Mouse (Mus musculus) hindbrain, embryonic 15.5 days (tissue): ENCODE results near the gene Eif6. TPM values are rescaled to one million over a fixed set of nuclear protein-coding genes. Genes with fewer than 3 reads are reported as not detected.

Source experiments
- ATAC-seq: fragments of 200-750 bp; cut with Nextera tagmentation; 2 replicates; pipeline ENCODE4 v1.8.0; 2017; ENCODE audit warnings: low read depth, moderate number of reproducible peaks, moderate TSS enrichment; ENCODE audit not compliant: low FRiP score
- H3K27ac ChIP-seq: fragments of 300-500 bp; sonication (generic); replicated peaks from 2 replicates; pipeline ENCODE4 v1.5.1; 2015; ENCODE audit warnings: mild to moderate bottlenecking, inconsistent platforms
- H3K27me3 ChIP-seq: fragments of 300-500 bp; sonication (generic); 2 replicates; pipeline ENCODE4 v1.6.1; 2015; ENCODE audit warnings: control low read depth, inconsistent platforms
- H3K36me3 ChIP-seq: fragments of 300-500 bp; sonication (generic); 2 replicates; pipeline ENCODE4 v1.6.1; 2015; ENCODE audit warnings: control low read depth, inconsistent platforms
- H3K4me1 ChIP-seq: fragments of 300-500 bp; sonication (generic); replicated peaks from 2 replicates; pipeline ENCODE4 v1.6.1; 2015; ENCODE audit warnings: control low read depth, inconsistent platforms
- H3K4me2 ChIP-seq: fragments of 300-500 bp; sonication (generic); 2 replicates; pipeline ENCODE4 v1.6.1; 2015; ENCODE audit warnings: moderate library complexity, mild to moderate bottlenecking, inconsistent platforms
- H3K4me3 ChIP-seq: fragments of 300-500 bp; sonication (generic); 2 replicates; pipeline ENCODE4 v1.5.1; 2015; ENCODE audit warnings: mild to moderate bottlenecking, inconsistent platforms
- H3K9ac ChIP-seq: fragments of 300-500 bp; sonication (generic); 2 replicates; pipeline ENCODE4 v1.6.1; 2015; ENCODE audit warnings: inconsistent platforms
- H3K9me3 ChIP-seq: fragments of 300-500 bp; sonication (generic); 2 replicates; pipeline ENCODE4 v1.6.1; 2016; ENCODE audit warnings: control low read depth, inconsistent platforms
- WGBS: fragments of 180-500 bp; shearing (Covaris S2); methylation state at CpG from one replicate; pipeline ENCODE4 v1.1.7; 2015; 5-methylcytosine and 5-hydroxymethylcytosine counted together
- polyA plus RNA-seq: library from polyadenylated mRNA; unstranded; fragments of >200 nt; fragmentation: Nextera tagmentation; extraction: Ambion mirVana; gene quantifications from 2 replicates; pipeline ENCODE4 v1.2.1, GENCODE M21; 2015

The Eif6 gene
- polyA plus RNA-seq, 1 experiment from 2014 or later, result 148 TPM

DNA sequence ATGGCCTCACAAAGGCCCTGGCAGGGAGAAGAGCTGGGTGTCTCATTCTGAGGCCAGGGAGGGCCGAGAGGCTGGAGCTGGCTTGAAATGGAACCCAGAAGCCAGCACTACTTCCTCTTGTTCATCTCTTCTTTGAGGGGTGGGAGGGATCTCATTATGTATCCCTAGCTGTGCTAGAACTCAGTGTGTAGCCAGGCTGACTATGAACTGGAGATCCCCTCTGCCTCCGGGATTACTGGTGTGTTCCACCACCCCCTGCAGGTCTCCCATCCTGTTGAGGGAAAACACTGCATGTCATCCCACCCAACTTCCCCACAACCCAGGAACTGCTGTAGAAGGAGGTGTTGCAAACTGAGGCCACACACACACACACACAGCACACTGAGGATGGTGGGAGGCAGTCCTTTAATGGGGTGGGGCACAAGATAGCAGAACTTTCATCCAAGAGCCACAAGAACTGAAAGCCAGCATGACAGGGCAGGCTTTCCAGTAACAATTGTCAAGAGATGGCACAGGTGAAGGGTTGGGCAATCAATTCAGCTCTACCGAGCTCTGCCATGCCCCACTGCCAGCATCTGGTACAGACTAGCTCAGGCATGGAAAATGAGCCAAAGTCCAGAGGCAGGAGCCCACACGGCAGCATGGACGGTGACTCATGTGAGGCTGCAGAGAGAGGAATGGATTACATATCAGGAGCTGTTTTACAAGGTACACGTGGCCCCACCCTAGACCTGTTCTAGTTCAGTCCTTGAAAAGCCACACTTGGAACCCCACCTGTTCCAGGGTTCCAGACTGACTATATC, 7.1 kb downstream of the Eif6 start:
- Histone ChIP-seq H3K4me3 (peak overlapping the region; percentile 58), H3K4me2 (peak overlapping the region; percentile 83), H3K9me3 (no peaks in the 10 kb centered on the region), H3K9ac (peak overlapping the region; percentile 77; the same call in 1 of the 2 replicates), H3K27me3 (no peaks in the 10 kb centered on the region), H3K36me3 (peaks cover 40% of the 10 kb centered on the region), H3K27ac (peak overlapping the region; percentile 80), H3K4me1 (peaks cover 26% of the 10 kb centered on the region)
- WGBS, result 55% methylated on average over 6 of the region's 6 CpGs
- ATAC-seq, result 0 out of 2 replicates have a peak, but pooled peaks have one; percentile 0

DNA sequence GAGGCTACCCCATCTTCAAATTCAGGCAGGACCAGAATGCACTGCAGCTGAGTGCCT, 7.5 kb downstream of the Eif6 start, which contains the start of gene BC029722:
Gene BC029722 (minus strand): TSS at position 35 of the 57 bp plus-strand sequence.
- H3K27ac ChIP-seq, result peak within 1 kb of the TSS; percentile 80
- peaks cover 26% of the 10 kb centered on the region for H3K4me1 ChIP-seq
- H3K36me3 ChIP-seq, result peaks cover 44% of the 10 kb centered on the region
- peak within 1 kb of the TSS; percentile 58 for H3K4me3 ChIP-seq
- no peak for ATAC-seq
- H3K9me3 ChIP-seq, result no peaks in the 10 kb centered on the region
- no peaks in the 10 kb centered on the region for H3K27me3 ChIP-seq
- H3K4me2 ChIP-seq, result peak within 1 kb of the TSS; percentile 83
- H3K9ac ChIP-seq, result peak within 1 kb of the TSS; percentile 77

DNA sequence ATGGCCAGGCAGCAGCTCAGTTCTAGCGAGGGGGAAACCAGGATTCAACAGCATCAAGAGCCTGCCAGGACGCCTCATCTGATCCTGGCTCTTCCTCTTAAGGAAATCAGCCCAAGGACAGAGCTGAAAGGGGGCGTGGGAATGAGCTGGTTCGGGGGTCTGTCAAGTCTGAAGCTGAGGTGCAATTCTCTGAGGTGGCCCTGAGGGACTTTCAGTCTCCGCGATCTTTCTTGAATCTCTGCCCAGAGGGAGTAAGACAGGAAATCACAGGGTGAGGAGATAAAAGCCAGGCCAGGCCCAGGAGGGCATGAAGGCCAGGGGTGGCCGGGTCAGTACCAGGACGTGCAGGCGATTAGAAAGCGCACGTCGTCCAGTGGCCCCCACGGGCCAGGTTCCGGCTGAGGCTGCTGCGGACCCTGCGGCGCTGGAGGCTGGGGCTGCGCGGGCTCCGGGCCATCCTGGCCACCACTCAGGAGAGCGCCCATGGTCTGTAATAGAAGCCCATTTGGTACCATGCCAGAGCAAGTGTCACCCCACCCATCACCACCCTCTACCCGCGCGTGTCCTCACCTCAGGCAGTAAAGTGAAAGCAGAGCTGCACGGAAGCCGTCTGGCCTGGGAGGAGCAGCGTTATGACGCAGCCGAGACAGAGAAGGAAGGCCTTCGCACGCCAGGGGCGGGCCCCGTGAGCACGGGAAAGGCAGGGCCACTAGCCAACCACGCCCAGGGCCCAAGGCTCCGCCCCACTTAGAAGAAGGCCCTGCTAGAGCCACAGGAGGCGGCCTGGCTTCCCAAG, 7.9 kb downstream of the Eif6 start:
- H3K27ac ChIP-seq, result peak overlapping the region; percentile 80
- peak; percentile 92 for ATAC-seq
- peaks cover 26% of the 10 kb centered on the region for H3K4me1 ChIP-seq
- H3K4me2 ChIP-seq, result peak overlapping the region; percentile 83
- H3K36me3 ChIP-seq, result peaks cover 47% of the 10 kb centered on the region
- H3K9me3 ChIP-seq, result no peaks in the 10 kb centered on the region
- H3K27me3 ChIP-seq, result no peaks in the 10 kb centered on the region
- H3K9ac ChIP-seq, result peak overlapping the region; percentile 77
- H3K4me3 ChIP-seq, result peak overlapping the region; percentile 58
- 1% methylated on average over 37 of the region's 37 CpGs for WGBS

DNA sequence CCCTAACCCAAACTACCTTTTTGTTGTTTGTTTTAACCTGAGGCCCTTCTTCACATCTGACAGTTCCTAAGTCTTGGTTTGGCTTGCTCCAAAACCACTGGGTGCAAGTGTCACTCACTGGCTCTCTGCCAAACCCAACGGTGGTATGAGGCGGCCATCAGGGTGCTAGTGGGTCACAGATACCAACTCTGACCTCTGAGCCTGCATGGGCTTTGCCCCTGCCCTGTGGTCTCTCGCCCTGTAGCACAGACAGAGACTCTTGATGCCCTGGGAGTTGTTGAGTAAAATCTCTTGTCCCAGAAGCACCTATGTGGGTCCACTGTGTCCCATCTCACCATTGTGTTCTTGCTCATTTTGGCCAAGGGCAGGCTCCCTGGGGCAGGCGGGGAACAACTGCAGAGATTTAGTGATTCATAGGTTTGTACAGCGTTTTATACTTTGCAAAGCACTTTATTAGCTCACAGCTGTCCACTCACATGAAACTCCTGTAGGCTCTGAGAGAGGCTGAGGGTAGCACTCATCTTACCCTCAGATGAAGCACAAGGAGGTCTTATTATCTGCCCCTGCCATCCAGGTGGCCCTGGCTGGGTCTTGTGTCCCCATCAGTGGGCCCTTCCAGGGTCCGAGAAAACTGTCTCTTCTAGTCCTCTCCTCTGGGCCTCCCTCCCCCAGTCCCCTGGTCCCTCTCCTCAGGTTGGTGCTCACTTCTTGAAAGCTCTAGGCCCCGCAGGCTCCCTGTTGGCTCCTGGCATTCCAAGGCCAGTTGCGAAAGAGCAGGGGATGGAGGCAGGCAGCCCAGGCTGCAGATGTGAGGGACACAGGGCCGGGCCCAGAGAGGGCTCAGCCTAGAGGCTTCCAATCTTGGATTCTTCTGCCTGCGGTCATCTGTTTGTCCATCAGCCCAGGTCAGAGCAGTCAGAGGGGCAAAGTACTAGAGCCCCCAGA, 9.2 kb downstream of the Eif6 start:
- Histone ChIP-seq H3K9ac (0 out of 2 replicates have a peak overlapping the region, but pooled peaks have one; percentile 77), H3K9me3 (no peaks in the 10 kb centered on the region), H3K27ac (peak overlapping the region; percentile 80), H3K4me1 (peaks cover 26% of the 10 kb centered on the region), H3K4me2 (peak overlapping the region; percentile 83), H3K4me3 (peak overlapping the region; percentile 58; the same call in 1 of the 2 replicates), H3K27me3 (no peaks in the 10 kb centered on the region), H3K36me3 (peaks cover 40% of the 10 kb centered on the region)
- WGBS, result 81% methylated on average over 10 of the region's 10 CpGs
- ATAC-seq, result no peak

DNA sequence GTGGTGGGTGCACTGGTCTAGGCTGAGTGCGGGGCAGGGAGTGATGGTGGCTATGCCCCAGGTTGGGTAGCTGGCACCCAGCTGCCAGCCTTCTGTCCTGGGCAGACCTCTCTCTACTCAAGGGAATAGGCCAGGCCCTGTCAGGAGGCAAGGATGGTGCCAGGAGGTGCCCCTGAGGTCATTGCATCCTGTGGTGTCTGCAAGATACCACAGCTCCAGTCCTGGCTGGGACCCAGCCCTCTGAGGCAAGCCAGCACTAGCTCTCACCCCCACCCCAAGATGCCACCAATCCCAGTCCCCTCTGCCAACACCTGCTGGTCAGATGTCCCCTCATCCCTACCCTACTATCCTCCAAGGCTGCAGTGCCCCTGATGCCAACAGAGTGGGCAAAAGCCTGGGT, 10.5 kb downstream of the Eif6 start:
- Histone ChIP-seq H3K36me3 (peaks cover 32% of the 10 kb centered on the region), H3K9me3 (no peaks in the 10 kb centered on the region), H3K4me2 (no peak overlapping the region), H3K9ac (no peak overlapping the region), H3K4me3 (no peak overlapping the region), H3K4me1 (peaks cover 26% of the 10 kb centered on the region), H3K27me3 (no peaks in the 10 kb centered on the region), H3K27ac (no peak overlapping the region)
- no peak for ATAC-seq
- WGBS, result 100% methylated on average over 1 of the region's 1 CpGs

DNA sequence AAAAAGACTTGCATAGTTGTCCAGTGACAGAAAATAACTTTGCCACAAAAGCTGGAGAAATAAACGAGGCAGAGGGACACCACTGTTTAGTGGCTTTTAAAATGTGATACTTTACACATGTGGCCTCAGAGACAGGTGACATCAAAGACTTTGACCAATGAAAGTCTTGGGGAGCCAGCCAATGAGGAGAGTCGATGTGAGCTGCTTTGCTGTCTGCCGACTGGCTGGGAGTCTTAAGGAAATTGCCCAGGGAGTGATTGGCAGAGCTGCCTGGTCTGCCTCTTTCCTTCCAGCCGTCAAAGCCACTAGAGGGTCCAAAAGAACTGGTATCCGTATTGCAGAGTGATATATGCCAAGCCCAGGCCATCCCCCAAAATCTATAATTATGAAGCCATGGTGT, 11.9 kb downstream of the Eif6 start:
- peaks cover 33% of the 10 kb centered on the region for H3K36me3 ChIP-seq
- no peak overlapping the region for H3K4me3 ChIP-seq
- 31% methylated on average over 5 of the region's 5 CpGs for WGBS
- H3K4me1 ChIP-seq, result peaks cover 25% of the 10 kb centered on the region
- no peaks in the 10 kb centered on the region for H3K27me3 ChIP-seq
- no peak overlapping the region for H3K4me2 ChIP-seq
- H3K9ac ChIP-seq, result no peak overlapping the region
- ATAC-seq, result no peak
- H3K9me3 ChIP-seq, result no peaks in the 10 kb centered on the region
- H3K27ac ChIP-seq, result no peak overlapping the region

DNA sequence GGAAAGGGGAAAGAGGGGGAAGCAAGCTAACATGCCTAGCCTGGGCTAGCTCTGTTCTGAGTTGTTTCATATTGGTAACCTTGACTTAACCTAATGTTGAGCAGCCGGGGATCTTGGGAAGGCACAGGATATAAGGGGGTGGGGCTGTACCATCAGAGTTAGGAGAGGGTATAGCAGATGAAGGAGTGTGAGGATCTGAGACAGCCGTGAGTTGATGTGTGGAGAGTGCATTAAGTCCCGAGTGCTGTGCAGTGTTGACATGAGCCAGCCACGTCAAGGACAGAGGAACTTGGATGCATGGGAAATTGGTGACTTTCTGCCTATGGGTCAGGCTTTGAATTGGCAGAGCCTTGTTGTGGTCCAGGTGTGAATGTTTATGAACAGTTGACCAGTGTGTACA, 14.1 kb downstream of the Eif6 start:
- Histone ChIP-seq H3K9me3 (no peaks in the 10 kb centered on the region), H3K27me3 (no peaks in the 10 kb centered on the region), H3K4me1 (peaks cover 4% of the 10 kb centered on the region), H3K4me2 (no peak overlapping the region), H3K27ac (no peak overlapping the region), H3K4me3 (no peak overlapping the region), H3K36me3 (peaks cover 44% of the 10 kb centered on the region), H3K9ac (no peak overlapping the region)
- ATAC-seq, result no peak
- 91% methylated on average over 4 of the region's 4 CpGs for WGBS

DNA sequence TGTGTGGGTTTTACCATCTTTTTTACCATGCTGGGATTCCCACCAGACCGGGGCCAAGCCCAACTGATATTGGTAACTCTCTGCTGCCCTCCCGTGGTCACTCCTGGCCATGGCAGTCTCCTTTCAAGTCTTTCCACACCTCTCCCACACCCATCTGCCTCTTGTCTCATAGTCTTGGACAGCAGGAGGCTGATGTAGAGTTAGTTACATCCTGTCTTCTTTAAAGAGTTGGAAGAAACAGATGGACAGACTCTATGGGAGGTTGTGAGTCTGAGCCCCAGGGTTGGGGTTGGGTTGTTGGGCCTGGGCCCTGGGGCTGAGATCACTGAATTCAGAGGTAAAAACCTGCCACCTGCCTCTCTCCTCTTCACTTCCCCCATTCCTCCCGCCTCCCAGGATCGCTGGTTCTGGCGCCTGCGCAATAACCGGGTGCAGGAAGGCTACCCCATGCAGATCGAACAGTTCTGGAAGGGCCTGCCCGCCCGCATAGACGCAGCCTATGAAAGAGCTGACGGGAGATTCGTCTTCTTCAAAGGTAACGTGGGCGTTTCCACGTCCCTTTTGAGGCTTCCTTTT, 14.8 kb downstream of the Eif6 start:
- H3K4me2 ChIP-seq, result no peak overlapping the region
- H3K27ac ChIP-seq, result no peak overlapping the region
- no peaks in the 10 kb centered on the region for H3K9me3 ChIP-seq
- 40% methylated on average over 16 of the region's 16 CpGs for WGBS
- no peak for ATAC-seq
- H3K4me3 ChIP-seq, result no peak overlapping the region
- peaks cover 44% of the 10 kb centered on the region for H3K36me3 ChIP-seq
- no peaks in the 10 kb centered on the region for H3K4me1 ChIP-seq
- no peak overlapping the region for H3K9ac ChIP-seq
- no peaks in the 10 kb centered on the region for H3K27me3 ChIP-seq

DNA sequence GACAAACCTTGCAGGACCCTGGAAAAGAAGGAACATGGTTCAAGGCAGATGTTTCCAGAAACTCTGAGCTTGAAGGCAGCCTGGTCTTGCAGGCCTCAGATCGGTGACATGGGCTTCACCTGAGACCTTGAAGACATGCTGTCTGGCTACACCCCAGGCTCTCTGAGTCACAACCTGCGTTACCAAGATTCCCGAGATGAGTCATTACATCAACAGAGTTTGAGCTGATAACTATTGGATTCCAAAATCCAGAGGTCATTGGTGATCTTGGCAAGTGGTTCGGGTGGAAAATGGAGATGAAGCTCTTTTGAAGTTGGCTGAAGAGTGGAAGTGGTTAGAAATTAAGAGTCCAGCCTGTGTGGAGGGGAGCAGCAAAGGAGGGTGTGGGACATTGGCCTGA, 17.1 kb downstream of the Eif6 start:
- 85% methylated on average over 4 of the region's 4 CpGs for WGBS
- H3K9ac ChIP-seq, result no peak overlapping the region
- no peak overlapping the region for H3K4me2 ChIP-seq
- H3K27me3 ChIP-seq, result no peaks in the 10 kb centered on the region
- 0 out of 2 replicates have a peak, but pooled peaks cover 3% of the 10 kb centered on the region for H3K4me1 ChIP-seq
- no peak for ATAC-seq
- peaks cover 31% of the 10 kb centered on the region for H3K36me3 ChIP-seq
- H3K4me3 ChIP-seq, result no peak overlapping the region
- no peak overlapping the region for H3K27ac ChIP-seq
- H3K9me3 ChIP-seq, result no peaks in the 10 kb centered on the region

DNA sequence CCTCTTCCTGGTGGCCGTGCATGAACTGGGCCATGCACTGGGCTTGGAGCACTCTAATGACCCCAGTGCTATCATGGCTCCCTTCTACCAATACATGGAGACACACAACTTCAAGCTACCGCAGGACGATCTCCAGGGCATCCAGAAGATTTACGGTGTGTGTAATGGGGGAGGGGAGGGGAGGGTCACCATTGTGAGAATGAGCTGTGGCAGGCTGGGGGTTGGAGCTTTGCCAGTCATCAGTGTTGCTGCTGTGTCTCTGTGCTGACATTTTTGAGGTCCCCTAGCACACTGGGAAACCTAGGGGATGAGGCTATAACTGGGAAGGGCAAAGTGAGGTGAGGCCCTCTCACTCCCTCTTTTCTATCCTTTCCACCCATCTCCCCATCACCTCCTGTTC, 19.3 kb downstream of the Eif6 start:
- no peak overlapping the region for H3K4me3 ChIP-seq
- H3K27ac ChIP-seq, result no peak overlapping the region
- H3K36me3 ChIP-seq, result peaks cover 28% of the 10 kb centered on the region
- H3K9ac ChIP-seq, result no peak overlapping the region
- no peaks in the 10 kb centered on the region for H3K9me3 ChIP-seq
- WGBS, result 76% methylated on average over 4 of the region's 4 CpGs
- no peak overlapping the region for H3K4me2 ChIP-seq
- H3K4me1 ChIP-seq, result 0 out of 2 replicates have a peak, but pooled peaks cover 3% of the 10 kb centered on the region
- H3K27me3 ChIP-seq, result no peaks in the 10 kb centered on the region
- ATAC-seq, result no peak

DNA sequence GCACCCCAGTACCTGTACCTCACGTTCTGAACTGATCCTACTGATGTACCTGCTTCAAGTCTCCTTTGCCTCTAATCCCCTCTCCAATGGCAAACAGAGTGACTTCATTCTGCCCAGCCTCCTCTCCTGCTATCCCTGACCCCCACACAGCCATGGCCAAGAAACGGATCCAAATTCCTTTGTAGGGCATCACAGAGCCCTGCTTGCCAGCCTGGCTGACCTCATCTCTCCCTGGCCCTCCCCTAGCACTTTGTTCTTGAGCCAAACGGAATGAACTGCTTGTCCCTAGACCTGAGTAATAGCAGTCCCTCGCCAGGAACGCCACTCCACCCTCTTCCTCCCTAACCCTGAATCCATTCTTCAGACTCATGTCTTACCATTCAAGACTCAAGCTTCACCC, 20.2 kb downstream of the Eif6 start:
- ATAC-seq, result no peak
- Histone ChIP-seq H3K27me3 (no peaks in the 10 kb centered on the region), H3K9me3 (no peaks in the 10 kb centered on the region), H3K4me1 (0 out of 2 replicates have a peak, but pooled peaks cover 3% of the 10 kb centered on the region), H3K4me2 (no peak overlapping the region), H3K36me3 (peaks cover 35% of the 10 kb centered on the region), H3K4me3 (no peak overlapping the region), H3K9ac (no peak overlapping the region), H3K27ac (no peak overlapping the region)
- WGBS, result 74% methylated on average over 5 of the region's 5 CpGs
